Mouse (Mus musculus) small intestine, adult 2 months (tissue): ENCODE results near the gene Tmem45a. TPM values are rescaled to one million over a fixed set of nuclear protein-coding genes. Genes with fewer than 3 reads are reported as not detected.
"Not testable (repeated sequence)": the region's sequence is repeated elsewhere in the genome, so short reads cannot be mapped to it uniquely, and the experiment has no call there.

Experiments used
- H3K27ac ChIP-seq: fragments of 200-500 bp; 2 replicates; pipeline ENCODE4 v1.5.1; 2012; ENCODE audit warnings: low read depth, low read length, control low read depth, inconsistent platforms; ENCODE audit not compliant: insufficient read depth
- H3K27me3 ChIP-seq: fragments of 200-500 bp; 2 replicates; pipeline ENCODE4 v1.6.1; 2012; ENCODE audit warnings: mild to moderate bottlenecking, moderate library complexity, low read length, inconsistent platforms; ENCODE audit not compliant: control insufficient read depth, insufficient read depth
- H3K36me3 ChIP-seq: fragments of 200-500 bp; 2 replicates; pipeline ENCODE4 v1.6.1; 2012; ENCODE audit warnings: mild to moderate bottlenecking, low read length, control low read depth, inconsistent platforms; ENCODE audit not compliant: control insufficient read depth, insufficient read depth
- H3K4me1 ChIP-seq: fragments of 200-500 bp; 2 replicates; pipeline ENCODE4 v1.6.1; 2012; ENCODE audit warnings: low read length, inconsistent platforms, mixed read lengths; ENCODE audit not compliant: control insufficient read depth, insufficient read depth, insufficient read length
- H3K4me3 ChIP-seq: fragments of 200-500 bp; 2 replicates; pipeline ENCODE4 v1.5.1; 2012; ENCODE audit warnings: low read depth, mild to moderate bottlenecking, control low read depth, inconsistent platforms, low read length, moderate library complexity
- CTCF ChIP-seq: fragments of 200-500 bp; IDR thresholded peaks from 2 replicates; pipeline ENCODE4 v1.5.1; 2012; ENCODE audit warnings: low read depth, mild to moderate bottlenecking, control low read depth, inconsistent platforms, low read length, moderate library complexity, mixed read lengths; ENCODE audit not compliant: insufficient replicate concordance, insufficient read length; ENCODE audit errors: extremely low read depth
- POLR2A ChIP-seq: fragments of 200-500 bp; IDR thresholded peaks from 2 replicates; pipeline ENCODE4 v1.6.1; 2012; ENCODE audit warnings: low read depth, mild to moderate bottlenecking, control low read depth, inconsistent platforms, low read length, moderate library complexity
- WGBS: fragments of 180-500 bp; shearing (Covaris S2); methylation state at CpG from one replicate; pipeline ENCODE4 v1.1.7; 2018; 5-methylcytosine and 5-hydroxymethylcytosine counted together
- polyA plus RNA-seq: library from polyadenylated mRNA; depleted of rRNA; stranded (reverse); fragments of >200 nt; gene quantifications from 2 replicates; pipeline ENCODE4 v1.2.3, GENCODE M21; 2012; rRNA removed

The Tmem45a gene
- 0.24 and 0.25 TPM in 2 replicates for polyA plus RNA-seq

DNA sequence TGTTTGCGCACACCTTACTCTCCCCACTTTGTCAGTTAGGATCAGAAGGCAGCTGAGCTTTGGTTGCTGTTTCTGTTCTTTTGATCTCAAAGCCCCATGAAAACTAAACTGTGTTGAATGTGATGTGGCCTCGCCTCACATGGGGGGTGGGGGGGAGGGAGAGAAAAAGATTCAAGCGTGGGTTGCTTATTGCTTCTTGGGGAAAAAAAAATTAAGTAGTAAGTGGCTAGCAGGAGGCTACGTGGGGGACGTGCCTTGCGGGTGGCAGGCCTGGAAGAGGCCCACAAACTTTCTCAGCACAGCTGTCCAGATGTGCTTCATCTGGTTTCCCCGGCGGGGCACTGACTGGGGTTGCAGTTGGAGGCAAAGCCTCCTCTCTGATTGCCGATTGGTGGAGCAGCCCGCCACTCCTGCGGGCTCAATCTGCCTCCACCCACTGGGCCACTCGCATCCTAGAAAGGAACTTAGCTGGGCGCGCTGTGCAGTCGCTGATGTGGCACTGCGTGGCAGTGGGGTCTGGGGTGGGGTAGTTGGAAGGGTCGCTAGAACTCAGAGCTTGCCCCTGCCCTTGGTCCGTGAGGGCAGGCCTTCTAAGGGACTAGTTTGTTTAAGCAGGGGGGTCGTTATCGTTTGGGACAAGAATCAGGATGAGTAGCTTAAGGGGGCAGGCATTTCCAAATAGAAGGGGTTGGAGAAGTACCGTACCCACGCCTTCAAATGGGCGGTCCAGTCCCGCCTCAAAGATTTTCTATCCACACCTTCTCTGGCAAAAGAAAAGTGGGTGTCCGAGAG lies at the start of gene Tmem45a:
Gene Tmem45a, minus strand, starts transcription at position 343 of the 792 bp plus-strand sequence.
- Histone ChIP-seq H3K27ac (no peak within 1 kb of the TSS), H3K27me3 (0 out of 2 replicates have a peak, but pooled peaks cover 4% of the 10 kb centered on the region), H3K4me1 (0 out of 2 replicates have a peak, but pooled peaks cover 4% of the 10 kb centered on the region), H3K36me3 (no peaks in the 10 kb centered on the region), H3K4me3 (peak within 1 kb of the TSS; percentile 61)
- 6% methylated on average over 25 of the region's 25 CpGs for WGBS
- TF ChIP-seq CTCF = no peak
- no peak for TF ChIP-seq POLR2A

DNA sequence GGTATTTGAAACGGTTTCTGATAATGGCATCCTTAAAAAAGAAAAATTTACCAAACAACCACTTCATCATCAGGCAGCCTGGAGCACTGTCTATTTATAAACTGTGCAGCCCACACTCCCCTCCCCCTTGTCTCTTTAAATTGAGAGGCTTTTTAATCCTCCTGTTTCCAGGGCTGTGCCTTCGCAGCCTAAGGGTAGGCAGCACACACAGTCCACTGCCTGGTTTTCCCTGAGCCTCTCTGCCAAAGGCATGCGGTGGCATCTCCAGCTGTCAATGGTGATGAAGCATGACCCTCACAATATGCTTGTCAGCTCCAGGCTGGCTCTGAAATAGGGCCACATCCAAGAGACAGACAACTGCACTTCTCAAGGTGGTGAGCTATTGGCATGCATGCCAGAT lies 42.1 kb upstream of the Tmem45a start, which contains the start of gene Lnp1:
Gene Lnp1, minus strand, starts transcription at position 39 of the 400 bp plus-strand sequence.
- no peak within 1 kb of the TSS for H3K4me3 ChIP-seq
- no peaks in the 10 kb centered on the region for H3K27me3 ChIP-seq
- no peaks in the 10 kb centered on the region for H3K4me1 ChIP-seq
- H3K27ac ChIP-seq = no peak within 1 kb of the TSS
- no peaks in the 10 kb centered on the region for H3K36me3 ChIP-seq
- 73% methylated on average over 3 of the region's 3 CpGs for WGBS
- no peak for TF ChIP-seq CTCF
- TF ChIP-seq POLR2A = no peak

DNA sequence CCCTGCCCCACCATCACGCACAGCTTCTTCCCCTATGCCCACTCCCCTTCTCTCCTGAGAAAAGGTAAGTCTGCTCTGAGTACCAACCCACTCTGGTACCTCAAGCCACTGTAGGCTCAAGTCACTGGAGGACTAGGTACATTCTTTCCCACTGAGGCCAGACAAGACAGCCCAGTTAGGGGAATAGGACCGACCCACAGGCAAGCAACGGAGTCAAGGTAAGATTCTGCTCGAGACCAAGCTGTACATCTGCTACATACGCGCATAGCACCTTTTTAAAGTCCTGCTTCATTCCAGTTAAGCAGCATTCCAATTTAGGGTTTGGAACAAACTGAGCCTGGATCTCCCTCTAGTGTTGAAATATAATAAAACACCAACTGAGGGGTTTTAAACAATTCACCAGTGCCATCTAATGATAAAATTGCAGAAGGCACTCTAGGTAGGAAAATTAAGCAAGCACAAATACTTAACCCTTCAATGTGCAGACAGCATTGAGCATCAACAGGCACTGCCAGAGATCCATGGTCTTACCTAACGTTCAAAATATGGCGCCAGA lies 34.2 kb upstream of the Tmem45a start:
- TF ChIP-seq CTCF (peak; percentile 36; the same call in 1 of the 2 replicates), POLR2A (no peak)
- Histone ChIP-seq H3K4me1 (no peaks in the 10 kb centered on the region), H3K36me3 (no peaks in the 10 kb centered on the region), H3K4me3 (no peak overlapping the region), H3K27me3 (no peaks in the 10 kb centered on the region), H3K27ac (no peak overlapping the region)
- 10% methylated on average over 8 of the region's 8 CpGs for WGBS

DNA sequence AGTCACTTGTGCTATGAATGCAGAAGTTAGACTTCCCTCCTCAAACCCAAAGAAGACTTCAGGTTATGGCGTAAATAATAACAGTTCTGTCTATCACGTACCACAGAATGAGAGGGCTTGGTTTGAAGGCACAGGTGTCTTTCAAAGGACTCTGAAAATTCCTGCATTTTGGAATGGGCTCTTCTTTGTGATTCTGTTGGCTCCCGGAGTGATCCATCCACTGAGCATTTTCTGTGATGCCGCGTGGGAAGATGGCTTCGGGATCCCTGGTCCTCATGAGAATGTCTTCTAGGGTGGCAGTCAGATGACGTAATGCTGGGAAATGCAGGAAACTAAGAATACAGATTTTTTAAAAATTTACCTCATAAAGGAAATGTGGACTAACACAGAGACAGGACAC lies 31.3 kb upstream of the Tmem45a start:
- no peak for TF ChIP-seq POLR2A
- no peak for TF ChIP-seq CTCF
- WGBS = 90% methylated on average over 7 of the region's 7 CpGs

DNA sequence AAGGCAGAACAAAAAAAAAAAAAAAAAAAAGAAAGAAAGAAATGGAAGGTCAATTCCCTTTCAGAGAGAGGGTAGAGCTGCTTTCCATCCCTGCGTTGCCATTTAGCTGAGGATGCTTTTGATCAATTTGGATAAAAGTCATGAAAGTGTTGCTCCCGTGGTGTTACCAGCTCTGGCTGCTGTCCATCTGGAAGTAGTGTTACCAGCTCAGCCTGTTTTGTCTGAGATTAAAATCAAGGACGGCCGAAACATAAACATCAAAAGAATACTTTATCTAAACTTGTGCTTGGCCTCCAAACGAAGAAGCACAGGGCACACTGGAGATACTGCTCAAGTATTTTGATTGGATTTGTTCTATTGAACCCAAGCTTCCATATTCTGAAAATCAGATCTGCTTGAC lies 23.0 kb upstream of the Tmem45a start:
- H3K4me1 ChIP-seq = no peaks in the 10 kb centered on the region
- no peak for TF ChIP-seq CTCF
- no peak for TF ChIP-seq POLR2A
- H3K27ac ChIP-seq = no peak overlapping the region
- H3K36me3 ChIP-seq = no peaks in the 10 kb centered on the region
- H3K4me3 ChIP-seq = no peak overlapping the region
- 31% methylated on average over 5 of the region's 5 CpGs for WGBS
- H3K27me3 ChIP-seq = no peaks in the 10 kb centered on the region

More for the DNA sequence above, 31.3 kb upstream of the Tmem45a start:
- H3K4me1 ChIP-seq = no peaks in the 10 kb centered on the region
- H3K36me3 ChIP-seq = no peaks in the 10 kb centered on the region
- H3K27ac ChIP-seq = no peak overlapping the region
- H3K27me3 ChIP-seq = no peaks in the 10 kb centered on the region
- no peak overlapping the region for H3K4me3 ChIP-seq

DNA sequence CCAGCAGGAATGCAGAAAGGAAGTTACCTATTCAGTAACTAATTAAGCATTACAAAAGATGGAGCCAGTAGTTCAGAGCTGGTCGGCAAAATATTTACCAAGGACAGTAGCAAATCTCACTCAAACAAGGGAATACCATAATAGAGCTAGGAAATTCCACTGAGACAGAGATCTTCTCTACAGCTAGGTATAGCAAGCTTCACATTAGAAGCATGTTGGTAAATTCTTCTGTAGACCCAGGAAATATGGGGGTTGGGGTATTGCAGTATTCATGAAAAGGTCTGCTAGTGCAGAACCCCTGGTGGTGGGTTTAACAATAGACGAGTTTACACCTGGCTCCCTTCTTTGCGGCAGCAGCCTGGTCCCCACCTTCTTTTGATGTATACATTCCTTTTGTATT lies 16.2 kb upstream of the Tmem45a start:
- H3K36me3 ChIP-seq, H3K4me1 ChIP-seq, H3K27me3 ChIP-seq, H3K4me3 ChIP-seq, H3K27ac ChIP-seq: not testable (repeated sequence)
- 51% methylated on average over 3 of the region's 3 CpGs for WGBS

DNA sequence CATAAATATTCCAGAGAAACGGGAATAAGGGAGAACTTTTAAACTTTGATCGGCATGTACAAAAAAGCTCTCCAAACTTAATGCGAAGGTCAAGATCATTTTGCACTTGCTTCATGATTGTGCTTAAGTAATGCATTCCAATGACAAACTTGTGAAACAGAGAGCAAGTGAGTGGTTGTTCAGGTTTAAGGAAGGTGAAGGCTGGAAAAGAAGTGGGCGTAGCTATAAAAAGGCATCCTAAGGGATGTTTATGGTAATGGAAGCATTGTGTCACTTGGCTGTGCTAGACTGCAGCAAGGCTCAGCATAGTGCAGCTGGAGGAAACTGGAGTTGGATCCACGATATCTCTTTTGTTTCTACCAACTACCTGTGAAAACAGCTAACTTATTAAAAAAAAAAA lies 5.6 kb upstream of the Tmem45a start:
- no peaks in the 10 kb centered on the region for H3K27me3 ChIP-seq
- no peak overlapping the region for H3K27ac ChIP-seq
- TF ChIP-seq CTCF (no peak), POLR2A (no peak)
- H3K36me3 ChIP-seq = no peaks in the 10 kb centered on the region
- H3K4me3 ChIP-seq = no peak overlapping the region
- H3K4me1 ChIP-seq = no peaks in the 10 kb centered on the region
- WGBS = 80% methylated on average over 5 of the region's 5 CpGs
